Mouse (Mus musculus) T-helper 2 cell (primary cell): ENCODE measurements around the gene Cdh5.

ENCODE experiments used
- in situ Hi-C: fragments of 300-600 bp; cut with MboI, MseI; formaldehyde crosslinking; loops from one replicate; pipeline ENCODE4 v1.15.1; 2025; ENCODE audit warnings: high pct_unique_total_duplicates

Gene Cdh5

DNA sequence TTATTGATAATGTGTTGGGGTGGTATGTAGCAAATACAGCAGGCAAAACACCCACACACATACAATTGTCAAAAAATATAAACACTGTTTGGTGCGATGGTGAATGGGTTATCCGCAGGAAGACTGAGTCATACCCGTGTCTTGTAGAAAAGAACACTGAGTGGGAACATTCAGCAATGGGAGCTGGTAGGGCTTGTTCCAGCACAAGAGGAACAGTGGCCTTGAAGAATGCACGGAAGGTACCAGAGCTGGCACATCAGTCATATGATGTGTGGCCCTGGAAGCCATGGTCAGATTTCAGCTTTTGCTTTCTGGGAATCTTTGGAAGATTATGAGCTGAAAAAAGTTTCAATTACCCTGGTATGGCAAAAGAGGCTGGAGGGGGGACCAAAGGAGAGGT lies 85.4 kb downstream of the Cdh5 start:
- in situ Hi-C loops, result no loop called here

DNA sequence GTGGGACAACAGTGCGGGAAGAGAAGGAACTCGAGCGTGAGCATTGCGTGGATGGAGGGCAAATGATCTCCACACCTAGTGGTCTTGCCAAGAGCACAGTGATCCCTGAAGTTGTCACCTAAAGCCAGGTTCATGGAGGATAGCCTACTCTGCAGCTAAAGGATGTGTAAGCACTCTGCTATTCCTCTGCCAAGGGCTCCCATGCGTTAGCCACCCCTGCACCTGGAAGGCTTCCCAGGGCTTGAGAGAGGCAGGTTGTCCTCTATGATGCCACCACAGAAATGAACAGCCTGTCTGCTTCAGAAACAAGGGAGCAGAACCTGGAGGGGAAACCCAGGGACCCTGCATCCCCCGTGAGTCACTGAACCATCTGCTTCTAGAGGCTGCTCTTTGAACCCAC lies 86.2 kb downstream of the Cdh5 start:
- in situ Hi-C loops, result no loop called here

DNA sequence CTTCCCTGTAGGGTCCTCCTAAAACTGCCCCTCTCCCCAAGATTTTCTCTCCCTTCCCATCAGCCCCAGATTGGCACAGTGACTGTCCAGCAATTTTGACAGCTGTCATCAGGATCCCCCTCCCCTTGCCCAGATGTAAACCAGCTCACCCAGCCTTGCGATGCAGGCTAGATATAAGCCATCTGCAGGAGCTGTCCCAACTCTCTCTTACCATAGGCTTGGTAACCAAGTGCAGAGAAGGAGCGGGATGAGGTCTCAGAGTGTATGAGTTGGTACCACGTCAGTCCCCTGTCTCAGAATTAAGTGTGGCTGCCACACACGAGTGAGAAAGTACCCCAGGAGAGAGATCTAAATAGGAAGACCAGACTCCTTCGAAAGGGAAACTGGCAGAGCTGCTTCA lies 87.0 kb downstream of the Cdh5 start:
- in situ Hi-C loops, result no loop called here

DNA sequence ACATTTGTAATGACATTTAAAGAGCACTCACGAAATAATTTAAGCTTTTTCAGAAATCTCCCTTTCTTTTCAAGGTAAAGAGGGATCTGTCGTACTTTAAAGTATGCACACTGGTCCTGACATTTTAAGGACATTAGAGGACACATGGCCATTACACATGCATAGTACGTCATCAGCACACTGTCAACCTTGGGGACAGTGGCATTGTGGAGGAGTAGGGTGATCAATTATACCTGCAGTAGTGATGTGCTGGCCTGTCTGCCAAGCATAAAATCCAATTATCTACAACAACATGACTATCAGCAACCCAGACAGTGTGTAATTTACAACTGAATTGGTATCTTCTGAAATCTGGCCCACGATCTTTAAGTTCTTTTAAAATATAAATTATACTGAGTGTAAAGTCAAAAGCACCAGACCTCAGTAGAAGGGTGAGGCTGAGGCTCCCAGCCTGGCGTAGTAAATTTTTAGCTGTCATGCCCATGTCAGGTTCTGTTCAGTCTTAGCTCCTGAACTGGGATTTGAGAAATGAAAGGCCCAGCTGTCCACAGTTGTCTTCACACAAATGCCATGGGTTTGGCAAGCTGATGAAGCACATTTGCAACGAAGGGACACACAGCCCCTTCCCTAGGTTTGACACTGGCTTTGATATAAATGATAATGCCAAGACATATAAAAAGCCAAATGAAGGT lies 89.5 kb downstream of the Cdh5 start:
- in situ Hi-C loops, result no loop called here

DNA sequence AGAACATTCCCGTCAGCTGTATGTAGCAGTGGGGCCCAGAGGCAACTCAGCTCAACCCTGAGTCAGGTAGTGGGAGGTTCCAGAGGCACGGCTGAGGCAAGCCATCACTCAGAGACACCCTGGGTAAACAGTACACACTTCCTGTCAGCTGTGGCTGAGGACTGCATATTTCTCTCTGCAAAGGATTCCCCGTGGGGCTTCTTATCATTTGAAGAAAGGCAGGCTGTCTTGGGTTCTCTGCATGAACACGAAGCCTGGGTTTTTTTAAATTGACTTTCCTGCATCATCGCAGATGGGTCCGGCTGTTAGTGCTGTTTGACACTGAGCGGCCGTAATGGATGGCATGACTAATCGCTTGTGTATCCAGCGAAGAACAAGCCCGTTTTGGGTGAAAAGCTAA lies 90.1 kb downstream of the Cdh5 start:
- in situ Hi-C loops, result no loop called here
